Mouse (Mus musculus) layer of hippocampus, adult 9-11 months (tissue): ENCODE data around the gene C5ar2.
"Not testable (repeated sequence)": the region's sequence is repeated elsewhere in the genome, so short reads cannot be mapped to it uniquely, and the experiment has no call there.

Source experiments
- DNase-seq: peaks from one replicate; pipeline ENCODE4 v3.0.0; 2022

C5ar2 gene

DNA sequence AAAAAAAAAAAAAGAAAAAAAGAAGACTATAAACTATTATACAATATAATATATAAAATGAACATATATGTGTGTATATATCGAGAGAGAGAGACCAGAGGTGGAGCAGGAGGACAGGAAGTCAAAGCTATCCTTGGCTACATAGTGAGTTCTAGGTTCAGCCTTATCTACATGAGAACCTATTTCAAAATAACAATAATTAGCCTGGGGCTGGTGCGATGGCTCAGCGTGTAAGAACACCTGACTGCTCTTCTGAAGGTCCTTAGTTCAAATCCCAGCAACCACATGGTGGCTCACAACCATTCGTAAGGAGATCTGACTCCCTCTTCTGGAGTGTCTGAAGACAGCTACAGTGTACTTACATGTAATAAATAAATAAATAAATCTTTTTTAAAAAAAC is 12.0 kb upstream of the C5ar2 start:
- not testable (repeated sequence) for DNase-seq

DNA sequence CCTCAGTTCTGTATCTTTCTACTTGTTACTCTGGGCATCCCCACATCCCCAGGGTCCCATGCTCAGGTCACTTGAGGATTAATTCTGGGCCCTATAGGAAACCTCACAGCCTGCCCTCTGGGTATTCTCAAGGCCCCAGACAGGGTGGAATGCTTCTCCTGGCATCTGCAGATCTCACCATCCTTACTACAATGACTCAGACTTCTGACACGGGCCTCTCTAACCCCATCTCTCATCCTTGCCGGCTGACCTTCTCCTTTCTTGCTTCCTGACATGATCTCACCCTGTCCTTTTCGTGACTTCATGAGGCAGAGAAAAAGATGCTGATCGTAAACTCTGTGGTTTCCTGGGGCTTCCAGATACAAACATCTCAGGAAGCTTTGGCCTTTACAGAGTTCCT is 10.2 kb upstream of the C5ar2 start:
- peak; percentile 57 for DNase-seq

DNA sequence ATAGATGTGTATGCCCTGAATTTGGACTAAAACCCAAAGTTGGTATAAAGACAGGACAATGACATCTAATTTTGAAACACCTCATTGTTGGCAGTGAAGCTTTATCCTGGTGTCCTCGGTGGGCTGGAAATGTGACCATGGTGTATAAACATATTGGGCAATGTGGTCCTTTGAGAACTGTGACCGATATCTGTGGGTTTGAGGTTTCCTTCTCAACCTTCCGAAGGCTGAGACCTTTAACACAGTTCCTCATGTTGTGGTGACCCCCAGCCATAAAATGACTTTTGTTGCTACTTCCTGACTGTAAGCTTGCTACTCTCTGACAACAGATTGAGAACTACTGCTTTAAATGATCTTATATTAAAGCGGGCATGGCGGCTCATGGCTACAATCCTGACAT is 6.7 kb upstream of the C5ar2 start:
- no peak for DNase-seq

DNA sequence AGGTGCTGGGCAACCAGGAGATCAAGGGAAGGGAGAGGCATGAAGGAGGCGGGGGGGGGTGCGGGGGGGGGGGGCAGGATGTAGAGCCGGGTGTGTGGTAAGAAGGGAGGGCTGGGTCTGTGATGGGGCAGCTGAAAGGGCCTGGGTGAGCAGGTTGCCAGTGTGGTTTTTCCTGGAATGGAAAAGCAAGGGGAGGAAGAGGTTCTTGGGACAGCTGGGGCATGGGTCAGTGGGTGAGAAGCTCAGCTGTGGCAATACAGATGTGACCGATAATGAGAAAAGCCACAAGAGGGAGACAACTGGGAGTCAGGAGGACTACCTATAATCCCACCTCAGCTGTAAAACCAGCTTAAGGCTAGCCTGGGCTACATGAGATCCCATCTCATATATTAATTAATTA is 2.0 kb upstream of the C5ar2 start:
- no peak for DNase-seq

DNA sequence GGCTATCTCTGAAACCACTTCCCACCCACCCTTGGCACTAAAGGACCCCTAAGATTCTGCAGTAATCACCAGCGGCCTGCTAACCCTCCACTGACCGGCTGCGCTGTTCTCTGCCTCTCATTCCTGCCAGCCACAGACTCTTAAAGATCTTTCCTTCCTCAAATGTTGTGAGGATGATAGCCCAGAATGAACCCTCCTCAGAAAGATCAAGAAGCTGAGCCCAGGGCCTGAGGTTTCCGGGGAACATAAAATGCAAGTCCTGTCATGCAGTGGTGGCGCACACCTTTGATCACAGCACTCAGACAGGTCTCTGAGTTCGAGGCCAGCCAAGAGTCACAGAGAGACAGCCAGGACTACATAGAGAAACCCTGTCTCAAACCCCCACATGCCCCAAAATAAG is 1.8 kb downstream of the C5ar2 start:
- no peak for DNase-seq

DNA sequence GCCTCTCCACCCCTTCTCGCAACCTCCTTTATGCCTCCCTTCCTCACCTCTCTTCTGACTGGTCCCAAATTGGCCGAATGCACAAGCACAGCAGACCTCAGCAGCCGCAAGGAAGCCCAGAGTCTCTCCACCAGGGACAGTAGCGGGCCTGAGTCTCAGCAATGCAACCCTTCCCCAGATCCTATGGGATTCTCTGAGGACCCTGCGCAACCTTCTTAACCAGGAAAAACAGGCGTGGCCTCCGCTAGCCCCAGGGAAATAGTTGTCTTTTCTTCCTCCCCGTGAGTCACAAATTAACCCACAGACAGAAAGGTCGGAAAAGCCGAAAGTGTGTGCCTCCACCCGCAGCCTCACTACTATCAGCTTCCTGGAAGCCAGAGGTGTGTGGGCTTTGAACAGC is 2.2 kb downstream of the C5ar2 start:
- no peak for DNase-seq

DNA sequence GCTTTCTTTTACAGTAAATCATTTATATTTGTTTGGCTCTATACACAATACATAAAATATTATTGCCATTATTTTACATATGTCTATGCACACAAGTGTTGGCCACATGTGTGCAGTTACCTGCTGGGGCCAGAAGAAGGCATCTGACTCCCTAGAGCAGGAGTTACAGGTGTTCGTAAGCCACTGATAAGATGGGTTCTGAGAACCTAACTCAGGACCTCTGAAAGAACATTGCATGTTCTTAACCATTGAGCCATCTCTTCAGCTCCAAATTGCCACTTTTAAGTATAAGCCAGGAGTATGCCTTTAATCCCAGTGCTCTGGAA is 3.0 kb downstream of the C5ar2 start:
- no peak for DNase-seq

DNA sequence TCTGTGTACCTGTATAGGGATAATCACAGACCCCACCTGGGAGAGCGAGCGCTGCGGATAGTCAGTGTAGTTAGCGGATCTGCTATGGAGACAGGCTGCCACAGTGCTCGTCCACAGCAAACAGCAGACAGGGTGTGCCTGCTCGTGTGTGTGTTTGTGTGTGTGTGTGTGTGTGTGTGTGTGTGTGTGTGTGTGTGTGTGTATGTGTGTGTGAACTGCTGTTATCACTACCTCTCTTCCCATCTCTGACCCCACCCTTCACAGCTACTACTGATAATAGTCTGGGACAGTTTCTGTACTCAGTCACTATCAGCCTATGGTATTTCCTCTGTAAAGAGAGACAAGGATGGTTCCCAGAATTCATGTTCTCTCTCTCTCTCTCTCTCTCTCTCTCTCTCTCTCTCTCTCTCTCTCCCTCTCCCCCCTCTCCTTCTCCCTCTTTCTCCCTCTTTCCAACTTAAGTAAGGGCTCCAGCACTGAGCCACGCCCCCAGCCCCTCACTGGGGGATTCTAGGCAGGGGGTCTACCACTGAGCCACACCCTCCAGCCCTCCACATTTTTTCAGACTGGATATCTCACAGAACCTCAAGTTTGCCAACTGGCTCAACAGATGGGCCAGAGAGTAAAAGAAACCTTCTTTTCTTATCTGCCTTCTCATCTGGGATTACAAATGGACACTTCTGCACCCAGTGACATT is 3.5 kb downstream of the C5ar2 start:
- DNase-seq = no peak

DNA sequence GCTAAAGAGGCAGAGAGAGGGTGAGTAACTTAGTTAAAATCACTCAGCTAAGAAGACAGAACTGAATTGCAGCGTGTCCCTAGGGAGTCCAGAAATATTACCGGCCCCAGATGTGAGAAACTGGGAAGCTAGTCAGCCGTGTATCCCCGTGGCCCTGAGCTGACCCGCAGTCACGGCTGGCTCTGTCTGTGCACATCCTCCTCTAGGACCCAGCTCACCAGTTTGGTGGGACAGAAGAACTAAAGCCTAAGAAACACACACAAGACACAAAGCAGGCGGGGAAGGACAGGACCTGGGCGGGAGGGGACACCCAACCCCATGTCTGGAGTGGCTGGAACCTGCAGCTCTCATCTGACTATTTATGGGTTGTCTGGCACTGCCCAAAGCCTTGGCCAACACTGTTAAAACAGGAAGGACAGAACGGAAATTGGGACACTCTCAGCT is 4.4 kb downstream of the C5ar2 start:
- DNase-seq = peak; percentile 71

DNA sequence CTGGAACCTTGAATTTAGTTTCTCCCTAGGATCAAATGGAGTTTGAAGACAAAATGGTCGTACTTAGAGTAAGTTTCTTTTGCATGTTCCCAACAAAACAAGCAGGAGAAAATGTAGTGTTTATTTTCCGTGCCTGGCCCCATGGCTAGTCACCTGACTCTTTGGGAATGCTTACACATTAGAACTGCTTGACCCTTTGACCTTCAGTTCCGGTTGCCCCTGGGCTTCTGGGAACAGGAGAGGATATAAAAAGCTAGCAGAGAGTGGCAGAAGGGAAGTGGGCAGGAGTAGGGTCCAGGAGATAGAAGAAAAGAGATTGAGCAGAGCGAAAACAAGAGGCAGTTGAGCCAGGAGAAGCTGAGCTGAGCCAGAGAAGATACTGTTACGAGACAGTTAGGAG is 14.1 kb downstream of the C5ar2 start:
- no peak for DNase-seq

DNA sequence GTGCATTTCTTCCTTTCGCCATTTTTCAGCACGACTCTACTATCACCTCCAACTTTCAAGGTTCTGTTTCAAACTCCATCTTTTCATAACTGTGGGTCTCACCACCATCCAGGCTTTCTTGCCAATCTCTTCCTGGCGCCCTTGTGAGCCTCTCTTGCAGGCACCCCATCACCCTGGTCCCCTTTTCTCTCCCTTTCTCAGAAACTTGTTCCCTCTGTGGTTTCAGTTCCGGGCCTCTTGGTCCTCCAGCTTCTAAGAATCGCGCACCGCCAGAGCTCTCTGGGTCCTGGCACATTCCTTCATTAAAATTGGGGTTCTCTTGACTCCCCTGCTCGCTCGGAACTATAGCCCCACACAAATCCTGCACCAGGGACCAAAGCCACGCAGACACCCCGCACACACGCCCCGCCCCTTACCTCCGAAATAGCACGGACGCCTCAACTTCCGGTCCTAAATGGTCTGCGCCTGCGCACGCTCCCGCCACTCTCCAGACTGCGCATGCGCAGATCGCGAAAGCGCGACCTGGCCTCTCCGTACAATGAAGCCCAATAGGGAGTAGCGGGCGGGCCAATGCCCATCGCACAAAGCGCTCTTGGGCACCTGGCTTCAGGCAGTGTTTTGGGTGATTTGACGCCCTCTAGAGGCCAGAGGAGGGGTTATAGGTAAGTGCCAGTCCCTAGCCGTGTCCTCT is 22.2 kb downstream of the C5ar2 start, which contains the start of gene Dhx34:
Gene Dhx34 (minus strand): TSS at position 456 of the 691 bp plus-strand sequence.
- peak; percentile 96 for DNase-seq

DNA sequence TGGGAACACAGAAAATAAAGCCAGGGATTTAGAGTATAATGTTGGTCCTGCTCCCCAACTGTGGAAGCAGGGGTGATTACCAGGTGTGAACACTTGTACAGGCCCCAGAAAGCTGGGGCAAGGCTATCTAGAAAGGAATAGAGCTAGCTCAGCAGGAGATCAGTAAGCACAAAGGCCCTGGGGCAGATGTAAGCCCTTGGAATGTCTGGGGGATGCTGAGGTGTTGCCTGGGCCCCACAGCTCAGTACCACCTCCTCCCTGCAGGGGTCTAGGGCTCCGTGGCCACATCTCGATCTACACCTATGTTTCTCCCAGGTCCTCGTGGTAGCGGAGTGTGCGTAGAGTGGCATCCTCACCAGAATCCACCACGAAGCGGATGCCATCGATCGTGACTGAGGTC is 30.0 kb downstream of the C5ar2 start:
- DNase-seq = no peak

DNA sequence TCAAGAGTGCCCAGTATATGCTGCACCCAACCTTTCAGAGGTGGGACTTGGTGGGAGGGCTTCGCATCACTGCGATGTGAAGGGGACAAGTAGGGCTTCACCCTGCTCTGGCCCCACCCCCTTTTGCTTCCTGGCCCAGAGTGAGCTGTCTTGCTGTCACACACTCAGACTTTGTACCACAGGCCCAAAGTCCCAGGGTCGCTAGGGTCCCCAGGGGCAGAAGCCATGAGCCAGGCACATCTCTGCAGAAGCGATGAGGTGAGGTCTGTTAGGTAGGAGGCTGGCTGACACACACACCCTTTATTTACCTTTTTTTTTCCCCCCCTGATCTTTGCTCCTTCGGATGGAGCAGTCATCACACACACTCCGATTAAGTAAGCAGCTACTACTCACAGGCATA is 30.8 kb downstream of the C5ar2 start:
- DNase-seq = no peak

DNA sequence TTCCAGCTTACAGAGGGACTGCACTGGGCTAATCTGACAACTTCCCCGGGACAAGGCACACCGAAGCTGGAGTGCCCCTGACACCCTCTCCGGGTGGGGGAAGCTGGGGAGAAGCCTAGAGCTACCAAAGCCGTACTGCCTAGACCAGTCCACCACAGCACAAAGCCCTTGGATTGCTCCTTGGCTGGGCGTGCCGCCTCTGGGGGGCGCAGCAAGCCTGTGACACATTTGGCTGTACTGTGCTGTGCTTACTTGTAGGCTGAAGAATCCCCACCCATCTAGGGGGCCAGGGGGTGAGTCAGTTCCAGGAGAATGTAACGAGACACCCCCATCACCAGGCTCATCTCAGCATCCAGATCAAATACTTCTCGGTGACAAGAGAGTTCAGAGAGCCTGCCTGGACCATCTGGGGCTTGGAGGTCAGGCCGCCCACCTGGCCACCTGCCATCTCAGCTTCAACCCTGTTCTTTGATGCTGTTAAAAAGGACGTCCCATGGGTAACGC is 33.0 kb downstream of the C5ar2 start:
- DNase-seq = no peak

DNA sequence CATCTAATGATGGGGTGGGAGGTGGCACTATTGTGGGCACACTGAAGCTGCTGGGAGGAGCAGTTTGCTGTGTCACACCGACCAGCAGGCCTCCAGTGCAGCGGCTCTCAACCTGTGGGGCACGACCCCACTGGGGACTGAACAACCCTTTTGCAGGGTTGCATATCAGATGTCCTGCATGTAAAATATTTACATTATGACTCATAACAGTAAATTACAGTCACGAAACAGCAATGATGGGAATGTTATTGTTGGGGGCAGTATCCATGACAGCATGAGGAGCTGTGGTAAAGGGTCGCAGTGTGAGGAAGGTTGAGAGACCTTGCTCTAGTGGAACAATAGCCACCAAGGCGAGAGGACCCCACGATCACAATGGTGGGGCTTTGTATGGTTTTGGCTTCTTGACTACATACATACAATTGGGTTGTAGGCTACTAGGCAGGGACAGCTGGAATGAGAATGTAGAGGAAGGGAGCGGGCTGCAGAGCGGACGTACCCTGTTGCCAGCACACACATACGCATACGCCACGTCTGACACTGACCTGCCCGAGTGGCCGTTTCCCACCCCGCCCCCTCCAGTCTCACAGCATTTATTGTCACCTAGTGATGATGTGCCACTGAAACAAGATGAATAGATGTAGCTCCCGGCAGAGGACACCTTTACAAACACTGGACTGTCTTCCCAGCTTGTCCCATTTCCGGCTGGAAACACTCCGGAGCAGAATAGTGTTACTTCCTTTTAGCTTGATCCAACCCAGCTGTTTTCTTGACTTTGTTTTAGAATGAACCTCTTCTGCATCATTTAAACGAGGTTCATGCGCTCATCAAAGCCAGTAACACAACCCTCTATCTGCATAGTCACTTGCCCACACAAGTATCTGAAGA is 34.9 kb downstream of the C5ar2 start:
- no peak for DNase-seq

DNA sequence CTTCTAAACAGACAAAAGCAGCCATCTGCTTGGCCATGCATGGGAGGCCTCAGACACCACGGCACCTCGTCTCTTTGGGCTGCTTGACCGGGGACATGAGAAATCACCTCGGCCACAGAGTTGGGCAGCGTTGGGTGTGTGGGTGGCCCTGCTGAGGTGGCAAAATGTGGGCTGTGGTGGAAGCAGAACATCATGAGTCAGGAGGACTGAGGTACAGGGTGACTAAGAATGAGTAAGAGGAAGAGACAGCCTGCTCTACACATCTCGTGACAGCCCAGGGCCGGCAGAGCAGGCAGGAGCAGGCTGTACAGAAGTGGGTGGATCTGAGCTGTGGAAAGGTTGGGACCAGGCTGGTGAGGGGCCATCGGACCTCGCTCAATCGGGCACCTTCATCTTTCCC is 36.5 kb downstream of the C5ar2 start:
- peak; percentile 85 for DNase-seq

DNA sequence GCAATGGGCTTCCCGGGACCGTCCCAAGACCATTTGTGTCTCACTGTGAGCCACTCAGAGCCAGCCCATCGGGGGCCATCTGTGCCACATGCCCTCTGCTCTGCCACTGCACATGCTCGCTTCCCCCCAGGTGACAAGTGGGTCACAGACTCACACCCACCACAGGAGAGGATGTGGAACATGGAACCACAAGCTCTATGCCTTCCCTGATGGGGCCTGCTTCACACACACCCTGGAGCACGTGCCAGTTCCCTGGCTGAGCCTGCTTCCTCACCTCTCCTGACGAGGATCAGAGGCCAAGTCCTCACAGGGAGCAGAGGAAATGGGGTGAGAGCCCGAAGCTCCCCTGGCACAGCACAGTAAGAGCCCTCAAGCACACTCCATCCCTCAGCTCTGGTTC is 36.9 kb downstream of the C5ar2 start:
- peak; percentile 51 for DNase-seq

DNA sequence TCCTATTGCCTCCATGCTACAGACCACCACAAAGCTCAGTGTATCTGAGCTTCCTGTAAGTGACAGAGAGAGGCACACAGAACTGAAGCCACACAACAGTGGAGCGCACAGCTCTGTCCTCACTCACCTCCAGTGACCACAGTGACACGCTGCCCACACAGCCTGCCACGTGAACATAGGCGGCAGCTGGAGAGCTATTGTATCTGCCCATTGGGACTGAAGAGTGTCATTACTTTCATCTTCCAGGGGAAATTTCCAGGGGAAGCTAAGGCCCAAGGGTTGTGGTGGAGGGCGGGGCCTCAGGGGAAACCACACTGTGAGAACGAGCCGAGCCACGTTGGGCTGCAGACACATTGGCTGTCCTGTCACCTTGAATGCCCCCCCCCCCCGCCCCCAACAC is 39.2 kb downstream of the C5ar2 start:
- no peak for DNase-seq

DNA sequence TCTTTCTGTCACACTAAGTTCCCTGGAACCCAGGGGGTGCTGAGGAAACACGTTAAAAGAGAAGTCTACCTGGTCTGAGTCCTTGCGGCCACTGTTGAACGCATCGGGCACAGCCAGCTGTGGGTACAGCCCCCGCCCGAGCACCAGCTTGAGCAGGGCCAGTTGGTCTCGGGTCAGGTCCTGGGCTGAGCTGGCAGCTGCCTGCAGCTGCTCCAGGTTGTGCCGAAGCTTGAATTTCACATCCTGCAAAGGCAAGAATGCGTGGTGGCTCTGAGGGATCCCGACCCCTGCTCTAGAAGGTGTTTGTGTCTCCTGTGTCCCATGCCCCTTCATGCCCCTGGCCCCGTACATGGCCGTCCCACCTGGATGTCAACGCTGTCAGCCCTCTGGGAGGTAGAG is 40.5 kb downstream of the C5ar2 start:
- no peak for DNase-seq

DNA sequence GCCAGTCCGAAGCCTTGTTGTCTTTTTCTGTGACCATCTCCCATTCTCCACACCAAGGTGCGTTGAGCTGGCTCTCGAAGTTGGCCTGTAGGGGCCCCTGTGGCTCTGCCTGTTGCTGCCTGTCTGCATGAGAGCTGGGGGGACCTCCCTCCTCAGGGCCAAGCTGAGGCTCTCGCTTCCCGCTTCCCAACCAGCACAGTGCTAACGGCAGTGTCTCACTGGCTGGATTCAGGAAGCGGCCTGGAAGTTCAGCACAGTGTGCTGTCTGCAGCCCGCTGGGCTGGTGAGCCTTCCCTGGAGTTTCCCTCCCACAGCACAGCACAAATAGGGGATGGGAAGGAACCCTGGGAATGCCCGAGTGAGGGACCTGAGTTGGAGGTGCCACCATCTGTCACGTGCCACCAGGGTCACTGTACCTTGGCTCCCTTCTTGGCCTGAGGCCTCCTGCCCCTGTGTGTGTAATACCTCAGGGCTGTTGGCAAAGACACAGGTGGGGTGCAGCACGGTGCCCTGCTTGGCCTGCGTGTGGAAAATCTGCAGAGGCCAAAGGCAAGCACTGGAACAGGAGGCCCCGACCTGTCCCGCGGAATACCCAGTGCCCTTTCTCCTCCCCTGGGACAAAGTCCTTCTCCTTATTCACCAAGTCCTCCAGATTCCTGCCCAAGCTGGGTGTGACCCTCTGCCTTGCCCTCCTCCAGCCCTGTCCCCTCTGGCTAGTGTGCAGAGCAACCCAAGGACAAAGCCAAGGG is 41.0 kb downstream of the C5ar2 start:
- no peak for DNase-seq

DNA sequence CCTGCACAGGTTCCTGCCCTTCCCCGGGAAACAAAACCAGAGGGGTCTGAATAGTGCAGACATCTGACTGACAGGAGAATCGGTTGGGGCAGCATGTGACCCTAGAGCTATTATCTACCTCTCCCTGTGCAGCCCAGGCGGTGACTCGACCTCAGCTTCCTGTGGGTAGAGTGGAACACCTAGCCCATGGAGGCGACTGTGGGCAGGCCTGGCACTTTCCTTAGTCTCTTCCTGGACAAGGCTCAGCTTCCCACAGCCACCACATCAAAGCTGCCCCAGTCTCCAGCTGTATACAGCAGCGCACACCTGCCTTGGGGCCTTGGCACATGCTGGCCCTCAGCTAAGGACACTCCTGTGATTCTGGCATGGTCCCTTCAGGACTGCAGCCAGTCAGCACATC is 42.8 kb downstream of the C5ar2 start:
- no peak for DNase-seq

DNA sequence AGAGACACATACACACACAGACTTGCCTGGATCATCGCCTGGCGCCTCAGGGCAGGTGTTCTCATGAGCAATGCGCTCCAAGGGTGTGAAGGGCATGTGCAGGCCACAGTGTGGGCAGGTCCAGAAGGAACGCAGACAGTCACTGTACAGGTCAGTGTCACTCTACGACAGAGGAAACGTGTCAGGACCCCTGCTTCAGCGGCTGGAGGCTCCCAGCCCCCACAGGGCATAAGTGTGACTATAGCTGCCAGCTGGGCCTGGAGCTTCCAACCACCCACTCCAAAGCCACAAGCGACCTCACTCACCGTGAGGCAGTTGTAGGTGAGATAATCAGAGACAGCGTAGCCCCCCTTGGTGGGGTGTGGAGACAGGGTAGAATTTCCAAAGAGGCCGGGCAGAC is 45.4 kb downstream of the C5ar2 start:
- DNase-seq = no peak

DNA sequence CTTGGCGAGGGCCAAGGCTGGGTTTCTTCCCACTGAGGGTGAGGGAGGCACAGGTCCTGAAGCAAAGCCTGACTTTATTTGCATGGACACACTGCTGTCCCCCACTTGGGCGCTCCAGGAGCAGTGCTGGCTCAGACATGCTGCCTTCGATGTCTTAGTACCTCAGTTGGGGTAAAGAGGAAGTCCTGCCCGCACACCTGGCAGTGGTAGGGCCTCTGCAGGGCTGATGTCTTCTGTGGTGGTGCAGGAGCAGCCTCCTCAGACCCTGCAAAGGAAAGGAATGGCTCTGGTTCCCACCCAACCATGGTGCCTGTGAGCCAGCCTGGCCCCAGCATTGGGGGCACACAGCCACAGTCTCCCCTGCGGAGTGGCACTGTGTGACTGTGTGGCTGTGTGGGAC is 46.8 kb downstream of the C5ar2 start:
- DNase-seq = no peak
